Mouse (Mus musculus) stomach, embryonic 14.5 days (tissue): ENCODE measurements around the gene Zmiz1. TPM values are rescaled to one million over a fixed set of nuclear protein-coding genes. Genes with fewer than 3 reads are reported as not detected.
A peak's percentile ranks its signal among the peaks of the same experiment; 100 is the strongest.

Experiments used
- microRNA-seq: library from miRNA; unstranded; fragments of <30 nt; microRNA quantifications from one replicate; pipeline ENCODE4, GENCODE M21; 2016
- polyA plus RNA-seq: library from polyadenylated mRNA; unstranded; fragments of >200 nt; fragmentation: Nextera tagmentation; extraction: Ambion mirVana; gene quantifications from 2 replicates; pipeline ENCODE4 v1.2.1, GENCODE M21; 2014

Gene Zmiz1
- polyA plus RNA-seq, 1 experiment from 2014 or later = 45.3 TPM

Small RNA genes within 50 kb of the gene (microRNA-seq; reads per million reads assigned to microRNA genes)
- 3.6 reads per million, percentile 8 among the genes with 10 or more reads in this experiment for gene Mir3075

Other genes with a start within 250 kb of the Zmiz1 start
- gene Ppif, start 235.0 kb downstream of the Zmiz1 start, polyA plus RNA-seq = 48.1 and 48.3 TPM in 2 replicates